Mouse (Mus musculus): Measurements from ENCODE around the gene Pif1.

The Pif1 gene

DNA sequence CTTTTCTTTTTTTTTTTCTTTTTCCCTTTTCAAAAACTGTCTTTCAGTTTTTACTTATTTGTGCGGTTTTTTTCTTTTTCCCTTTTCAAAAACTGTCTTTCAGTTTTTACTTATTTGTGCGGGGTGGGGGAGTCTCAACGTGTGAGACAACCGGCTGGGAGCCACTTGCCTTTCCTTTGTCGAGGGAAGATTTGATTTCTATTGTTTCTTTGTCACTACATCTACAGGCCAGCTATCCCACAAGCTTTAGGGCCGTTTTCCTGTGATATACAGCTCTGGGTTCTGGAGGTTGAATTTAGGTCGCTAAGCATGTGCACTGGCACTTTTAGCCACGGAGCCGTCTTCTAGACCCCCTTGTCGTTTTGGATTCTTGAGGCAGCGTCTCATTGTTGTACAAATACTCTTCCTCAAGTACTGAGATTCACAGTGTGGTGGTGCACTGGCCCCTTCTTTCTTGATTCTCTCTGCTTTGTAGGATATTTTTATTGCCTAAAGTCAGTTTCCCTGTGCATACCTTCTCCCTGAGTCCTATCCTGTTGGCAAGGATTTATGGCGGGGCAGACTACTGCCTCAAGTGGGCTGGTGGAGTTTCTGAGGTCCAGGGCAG, 54.6 kb downstream of the Pif1 start:
- DNase-seq: no peak

DNA sequence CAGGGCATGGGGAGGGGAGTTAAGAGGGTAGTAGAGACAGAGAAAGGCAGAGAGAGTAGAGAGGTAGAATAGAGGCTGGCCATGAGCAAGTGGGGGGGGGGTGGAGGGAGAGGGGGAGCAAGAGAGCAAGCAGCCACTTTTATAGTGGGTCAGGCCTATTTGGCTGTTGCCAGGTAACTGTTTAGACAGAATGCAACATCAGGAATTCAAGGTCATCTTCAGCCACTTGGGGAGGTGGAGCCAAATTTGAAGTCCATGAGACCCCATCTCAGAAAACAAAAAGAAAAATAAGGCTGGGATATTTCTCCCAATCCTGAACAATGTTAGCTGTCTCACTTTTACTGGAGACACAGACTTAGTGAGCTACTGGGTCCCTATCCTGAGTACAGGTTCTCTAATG, 55.6 kb downstream of the Pif1 start:
- DNase-seq: no peak

DNA sequence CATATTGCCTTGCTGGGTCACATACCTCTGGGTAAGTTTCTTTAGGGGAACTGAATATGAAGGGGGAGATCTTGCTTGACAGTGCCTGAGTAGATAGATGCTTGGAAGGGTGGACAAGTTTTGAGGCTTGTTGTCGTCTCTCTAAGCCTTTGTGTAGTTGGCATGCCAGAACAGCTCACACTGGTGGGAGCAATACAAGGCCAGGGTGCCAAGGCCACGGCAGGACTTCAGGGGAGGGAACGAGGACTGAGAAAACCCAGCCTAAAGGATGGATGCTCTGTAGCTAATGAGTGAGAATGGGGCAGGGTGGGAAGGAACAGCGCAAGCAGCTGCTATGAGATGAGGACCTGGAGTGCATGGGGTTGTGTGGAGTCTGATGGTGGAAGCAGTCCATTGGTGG, 58.0 kb downstream of the Pif1 start:
- no peak for DNase-seq

Measured in cerebellum, adult 11 months (tissue).